Mouse (Mus musculus): ENCODE data around the gene Plekha5. TPM values are rescaled to one million over a fixed set of nuclear protein-coding genes. Genes with fewer than 3 reads are reported as not detected.

Gene Plekha5
- polyA plus RNA-seq, 1 experiment = 53.1 TPM

DNA sequence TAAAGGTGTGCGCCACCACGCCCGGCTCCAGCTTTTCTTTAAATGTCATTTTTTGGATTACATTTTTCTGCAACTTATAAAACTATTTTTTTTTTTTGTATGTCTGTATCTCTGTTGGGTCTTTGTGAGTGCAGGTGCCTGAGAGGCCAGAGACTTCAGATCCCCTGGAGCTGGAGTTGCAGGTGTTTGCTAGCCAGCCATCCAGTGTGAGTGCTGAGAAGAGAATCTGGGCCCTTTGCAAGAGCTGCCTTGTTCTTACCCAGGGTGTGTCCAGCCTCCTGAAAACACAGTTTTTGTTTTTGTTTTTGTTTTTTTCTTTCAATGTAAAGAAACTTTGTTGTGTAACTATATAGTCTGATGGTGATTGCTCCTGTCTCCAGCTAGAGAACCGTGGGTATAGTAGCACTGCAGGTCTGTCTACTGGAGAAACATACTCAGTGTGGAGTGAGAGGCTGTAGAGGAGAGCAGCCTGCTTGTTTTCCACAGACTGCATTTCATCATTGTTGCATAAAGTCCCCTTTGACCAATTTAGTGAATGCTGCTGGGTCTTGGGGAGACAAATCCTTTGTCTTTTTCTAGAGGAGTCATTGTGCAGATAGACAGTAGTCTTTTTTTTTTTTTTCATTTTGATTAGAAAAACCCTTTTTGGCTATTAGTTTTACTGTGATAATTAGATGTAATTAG is 205.5 kb downstream of the Plekha5 start:
- Histone ChIP-seq H3K27ac (ENCODE audit: insufficient read depth, low read length) (no peak overlapping the region), H3K4me3 (ENCODE audit: insufficient read depth, low read length) (no peak overlapping the region), H3K4me1 (ENCODE audit: control insufficient read depth, insufficient read depth, low read length) (peaks cover 14% of the 10 kb centered on the region)
- TF ChIP-seq POLR2A (IDR thresholded peaks at IDR 0.05; ENCODE audit: low read depth, low read length) = no peak
- no peak for TF ChIP-seq CTCF (IDR thresholded peaks at IDR 0.05; ENCODE audit: borderline replicate concordance, insufficient read depth, low read length)

GRCm38 (mm10) chr6:140630306-140630705 is 206.5 kb downstream of the Plekha5 start:
- peaks cover 14% of the 10 kb centered on the region for H3K4me1 ChIP-seq (ENCODE audit: control insufficient read depth, insufficient read depth, low read length)
- TF ChIP-seq POLR2A (IDR thresholded peaks at IDR 0.05; ENCODE audit: low read depth, low read length) (no peak), CTCF (IDR thresholded peaks at IDR 0.05; ENCODE audit: borderline replicate concordance, insufficient read depth, low read length) (no peak)
- no peak overlapping the region for H3K4me3 ChIP-seq (ENCODE audit: insufficient read depth, low read length)
- no peak overlapping the region for H3K27ac ChIP-seq (ENCODE audit: insufficient read depth, low read length)

GRCm38 (mm10) chr6:140633616-140634015 is 209.8 kb downstream of the Plekha5 start:
- Histone ChIP-seq H3K4me1 (ENCODE audit: control insufficient read depth, insufficient read depth, low read length) (peaks cover 6% of the 10 kb centered on the region; the same call in 1 of the 2 replicates), H3K4me3 (ENCODE audit: insufficient read depth, low read length) (no peak overlapping the region), H3K27ac (ENCODE audit: insufficient read depth, low read length) (no peak overlapping the region)
- TF ChIP-seq CTCF (IDR thresholded peaks at IDR 0.05; ENCODE audit: borderline replicate concordance, insufficient read depth, low read length) = no peak

DNA sequence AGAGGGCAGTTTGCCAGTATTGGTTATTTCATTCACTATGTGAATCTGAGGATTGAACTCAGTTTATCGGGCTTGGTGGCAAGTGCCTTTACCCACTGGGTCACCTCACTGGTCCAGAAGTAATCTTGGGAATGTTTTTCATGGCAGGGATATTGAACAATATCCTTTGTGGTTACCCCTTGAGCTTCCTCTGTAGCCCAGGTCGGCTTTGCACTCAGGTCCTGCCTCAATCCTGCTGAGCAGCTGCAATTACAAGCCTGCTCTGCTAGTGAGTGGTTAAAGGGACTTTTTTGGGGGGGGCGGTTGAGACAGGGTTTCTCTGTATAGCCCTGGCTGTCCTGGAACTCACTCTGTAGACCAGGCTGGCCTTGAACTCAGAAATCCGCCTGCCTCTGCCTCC is 212.4 kb downstream of the Plekha5 start:
- H3K4me1 ChIP-seq (ENCODE audit: control insufficient read depth, insufficient read depth, low read length) = no peaks in the 10 kb centered on the region
- no peak overlapping the region for H3K27ac ChIP-seq (ENCODE audit: insufficient read depth, low read length)
- H3K4me3 ChIP-seq (ENCODE audit: insufficient read depth, low read length) = no peak overlapping the region
- no peak for TF ChIP-seq POLR2A (IDR thresholded peaks at IDR 0.05; ENCODE audit: low read depth, low read length)
- TF ChIP-seq CTCF (IDR thresholded peaks at IDR 0.05; ENCODE audit: borderline replicate concordance, insufficient read depth, low read length) = no peak

- no peaks in the 10 kb centered on the region for H3K4me1 ChIP-seq (ENCODE audit: control insufficient read depth, insufficient read depth, low read length)
- no peak overlapping the region for H3K4me3 ChIP-seq (ENCODE audit: insufficient read depth, low read length)
- H3K27ac ChIP-seq (ENCODE audit: insufficient read depth, low read length) = no peak overlapping the region
- TF ChIP-seq CTCF (IDR thresholded peaks at IDR 0.05; ENCODE audit: borderline replicate concordance, insufficient read depth, low read length) (no peak), POLR2A (IDR thresholded peaks at IDR 0.05; ENCODE audit: low read depth, low read length) (no peak)
Observed at GRCm38 (mm10) chr6:140642010-140642409, 218.2 kb downstream of the Plekha5 start.

GRCm38 (mm10) chr6:140642655-140643054 is 218.8 kb downstream of the Plekha5 start:
- H3K27ac ChIP-seq (ENCODE audit: insufficient read depth, low read length) = no peak overlapping the region
- no peaks in the 10 kb centered on the region for H3K4me1 ChIP-seq (ENCODE audit: control insufficient read depth, insufficient read depth, low read length)
- no peak for TF ChIP-seq POLR2A (IDR thresholded peaks at IDR 0.05; ENCODE audit: low read depth, low read length)
- TF ChIP-seq CTCF (IDR thresholded peaks at IDR 0.05; ENCODE audit: borderline replicate concordance, insufficient read depth, low read length) = no peak
- H3K4me3 ChIP-seq (ENCODE audit: insufficient read depth, low read length) = no peak overlapping the region

- Histone ChIP-seq H3K27ac (ENCODE audit: insufficient read depth, low read length) (no peak overlapping the region), H3K4me3 (ENCODE audit: insufficient read depth, low read length) (no peak overlapping the region), H3K4me1 (ENCODE audit: control insufficient read depth, insufficient read depth, low read length) (no peaks in the 10 kb centered on the region)
- TF ChIP-seq POLR2A (IDR thresholded peaks at IDR 0.05; ENCODE audit: low read depth, low read length) (no peak), CTCF (IDR thresholded peaks at IDR 0.05; ENCODE audit: borderline replicate concordance, insufficient read depth, low read length) (no peak)
Observed at GRCm38 (mm10) chr6:140645931-140646330, 222.1 kb downstream of the Plekha5 start.

Other genes starting within 250 kb of the Plekha5 start
- 96.3 and 105 TPM in 2 replicates for gene Aebp2, start 198.6 kb downstream of the Plekha5 start, polyA plus RNA-seq (2011; ENCODE audit: insufficient read length, low read depth, missing spikeins)